Mouse (Mus musculus): Measurements from ENCODE around the gene Lnx2. TPM values are rescaled to one million over a fixed set of nuclear protein-coding genes. Genes with fewer than 3 reads are reported as not detected.

Gene Lnx2
- polyA plus RNA-seq, 1 experiment from 2014 or later: 19.7 TPM

DNA sequence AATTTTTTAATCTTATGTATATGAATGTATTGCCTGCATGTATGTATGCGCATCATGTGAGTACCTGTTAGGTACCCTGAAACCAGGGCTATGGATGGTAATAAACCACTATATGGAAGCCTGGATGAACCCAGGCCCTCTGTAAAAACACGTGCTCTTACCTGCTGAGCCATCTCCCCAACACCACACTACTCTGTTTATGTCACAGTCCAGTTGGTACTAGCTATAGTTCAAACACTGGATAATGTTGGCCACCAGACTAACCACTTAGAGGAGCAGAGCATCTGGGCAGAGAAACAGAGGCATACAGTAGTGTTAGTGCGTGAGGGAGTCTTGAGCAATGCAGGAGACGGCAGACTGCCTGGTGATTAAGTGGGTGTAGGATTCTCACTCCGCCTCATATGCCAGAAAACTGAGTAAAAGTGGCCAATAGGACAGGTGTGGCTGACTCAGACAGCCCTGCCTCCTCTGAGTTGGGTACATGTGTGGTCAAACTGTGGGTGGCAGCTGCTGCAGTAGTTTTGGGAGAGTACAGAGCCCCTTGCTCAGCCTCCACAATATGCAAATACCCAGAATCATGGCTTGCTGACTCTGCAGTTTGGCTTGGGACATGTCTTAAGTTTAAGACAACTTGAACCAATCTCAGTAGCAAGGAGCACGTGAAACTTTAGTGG, 20.7 kb downstream of the Lnx2 start:
- Histone ChIP-seq H3K36me3 (ENCODE audit: control insufficient read depth, insufficient read depth, low read length) (no peaks in the 10 kb centered on the region), H3K4me3 (ENCODE audit: low read length) (no peak overlapping the region), H3K4me2 (ENCODE audit: low read depth, low read length) (no peak overlapping the region), H3K9me3 (ENCODE audit: control insufficient read depth, low read length) (no peaks in the 10 kb centered on the region), H3K4me1 (replicated peaks; ENCODE audit: control insufficient read depth, insufficient read depth, low read length) (peaks cover 31% of the 10 kb centered on the region), H3K27me3 (ENCODE audit: control insufficient read depth, insufficient read depth, low read depth, low read length) (no peaks in the 10 kb centered on the region), H3K9ac (ENCODE audit: low read length) (no peak overlapping the region), H3K27ac (ENCODE audit: low read length) (no peak overlapping the region)
- WGBS: 64% methylated on average over 6 of the region's 6 CpGs
- ATAC-seq (ENCODE audit: low read depth): peak; percentile 66

DNA sequence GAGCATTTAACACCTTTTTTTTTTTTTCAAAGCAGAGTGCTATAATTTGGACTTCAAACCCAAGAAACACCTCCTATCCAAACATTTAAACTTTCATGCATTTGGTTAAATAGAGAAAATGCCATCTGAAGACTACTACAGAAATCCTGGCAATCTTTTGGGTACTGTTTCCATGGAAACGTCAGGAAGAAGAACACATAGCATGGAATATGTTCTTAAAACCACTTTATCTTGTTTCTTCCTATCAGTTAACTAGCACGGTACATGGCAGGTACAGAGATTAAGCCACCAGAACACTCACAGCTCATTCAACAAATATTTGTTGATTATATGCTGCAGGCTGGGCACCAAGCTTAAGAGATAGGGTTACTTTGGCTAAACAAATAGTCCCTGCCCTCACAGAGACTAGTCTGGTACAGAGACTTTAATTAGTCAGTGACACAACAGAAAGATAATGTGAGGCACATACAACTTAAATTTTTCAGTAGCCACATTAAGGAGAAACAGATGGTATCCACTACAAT, 21.6 kb downstream of the Lnx2 start:
- H3K36me3 ChIP-seq (ENCODE audit: control insufficient read depth, insufficient read depth, low read length): no peaks in the 10 kb centered on the region
- 48% methylated on average over 2 of the region's 2 CpGs for WGBS
- H3K4me3 ChIP-seq (ENCODE audit: low read length): no peak overlapping the region
- no peaks in the 10 kb centered on the region for H3K9me3 ChIP-seq (ENCODE audit: control insufficient read depth, low read length)
- H3K9ac ChIP-seq (ENCODE audit: low read length): no peak overlapping the region
- H3K27ac ChIP-seq (ENCODE audit: low read length): no peak overlapping the region
- H3K27me3 ChIP-seq (ENCODE audit: control insufficient read depth, insufficient read depth, low read depth, low read length): no peaks in the 10 kb centered on the region
- H3K4me2 ChIP-seq (ENCODE audit: low read depth, low read length): no peak overlapping the region
- H3K4me1 ChIP-seq (replicated peaks; ENCODE audit: control insufficient read depth, insufficient read depth, low read length): peaks cover 33% of the 10 kb centered on the region
- no peak for ATAC-seq (ENCODE audit: low read depth)

DNA sequence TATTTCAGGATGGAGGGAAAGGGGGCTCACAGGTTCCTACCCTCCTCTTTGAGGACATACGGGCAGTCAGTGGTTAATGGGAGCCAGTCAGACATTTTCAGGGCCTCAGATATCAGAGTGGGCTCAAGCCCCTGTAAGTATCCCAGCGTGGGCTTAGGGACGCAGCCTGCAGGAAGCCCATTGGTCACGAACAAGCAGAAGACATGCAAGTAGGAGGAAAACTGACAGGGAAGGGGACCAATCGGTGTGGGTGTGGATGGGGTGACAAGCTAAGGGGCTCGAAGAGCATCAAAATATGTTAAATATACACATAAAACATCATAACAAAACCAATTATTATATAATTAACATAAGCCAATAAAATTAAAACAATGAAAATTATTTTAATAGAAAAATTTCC, 22.1 kb downstream of the Lnx2 start:
- H3K9ac ChIP-seq (ENCODE audit: low read length): no peak overlapping the region
- 79% methylated on average over 6 of the region's 6 CpGs for whole genome bisulfite sequencing
- H3K27ac ChIP-seq (ENCODE audit: low read length): no peak overlapping the region
- H3K4me3 ChIP-seq (ENCODE audit: low read length): no peak overlapping the region
- no peaks in the 10 kb centered on the region for H3K27me3 ChIP-seq (ENCODE audit: control insufficient read depth, insufficient read depth, low read depth, low read length)
- H3K4me1 ChIP-seq (replicated peaks; ENCODE audit: control insufficient read depth, insufficient read depth, low read length): peaks cover 31% of the 10 kb centered on the region
- no peak for ATAC-seq (ENCODE audit: low read depth)
- H3K36me3 ChIP-seq (ENCODE audit: control insufficient read depth, insufficient read depth, low read length): no peaks in the 10 kb centered on the region
- no peaks in the 10 kb centered on the region for H3K9me3 ChIP-seq (ENCODE audit: control insufficient read depth, low read length)
- no peak overlapping the region for H3K4me2 ChIP-seq (ENCODE audit: low read depth, low read length)

DNA sequence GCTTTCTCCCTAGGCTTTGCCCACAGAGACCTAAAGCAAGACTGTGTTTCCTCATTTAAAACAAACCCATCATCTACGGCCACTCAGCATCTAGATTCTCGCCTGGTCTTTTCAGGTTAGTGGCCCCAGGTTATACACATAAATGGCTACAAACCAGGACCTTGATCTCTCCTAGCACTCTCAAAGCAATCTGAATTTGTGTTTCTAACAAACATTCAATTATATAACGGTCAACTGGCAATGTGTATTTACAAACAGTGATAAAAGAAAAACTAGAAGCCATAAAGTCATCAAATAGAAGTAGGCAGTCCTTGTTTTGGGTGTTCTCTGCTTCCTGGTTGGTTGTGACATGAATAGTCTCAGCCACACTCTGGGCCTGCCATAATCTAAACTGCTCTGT, 22.9 kb downstream of the Lnx2 start:
- Histone ChIP-seq H3K27me3 (ENCODE audit: control insufficient read depth, insufficient read depth, low read depth, low read length) (no peaks in the 10 kb centered on the region), H3K4me3 (ENCODE audit: low read length) (no peak overlapping the region), H3K4me2 (ENCODE audit: low read depth, low read length) (no peak overlapping the region), H3K9me3 (ENCODE audit: control insufficient read depth, low read length) (no peaks in the 10 kb centered on the region), H3K4me1 (replicated peaks; ENCODE audit: control insufficient read depth, insufficient read depth, low read length) (peaks cover 27% of the 10 kb centered on the region), H3K9ac (ENCODE audit: low read length) (no peak overlapping the region), H3K36me3 (ENCODE audit: control insufficient read depth, insufficient read depth, low read length) (no peaks in the 10 kb centered on the region), H3K27ac (ENCODE audit: low read length) (no peak overlapping the region)
- WGBS: 79% methylated on average over 3 of the region's 3 CpGs
- no peak for ATAC-seq (ENCODE audit: low read depth)

DNA sequence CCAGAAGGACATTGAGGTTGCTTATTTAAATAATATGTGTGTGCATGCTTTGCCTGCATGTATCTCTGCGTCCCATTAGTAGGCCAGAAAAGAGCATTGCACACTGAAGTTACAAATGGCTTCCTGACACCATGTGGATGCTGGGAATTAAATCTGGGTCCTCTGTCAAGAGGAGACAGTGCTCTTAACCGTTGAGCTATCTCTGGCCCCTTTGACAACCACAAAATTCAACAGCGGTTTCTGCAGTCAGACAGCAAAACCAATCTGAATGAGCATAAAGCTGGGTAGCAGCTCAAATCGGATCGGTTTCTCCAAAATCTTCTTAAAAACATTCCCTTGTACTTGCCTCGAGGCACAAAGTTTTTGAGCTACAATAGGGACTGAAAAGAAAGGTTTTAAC, 23.3 kb downstream of the Lnx2 start:
- ATAC-seq (ENCODE audit: low read depth): no peak
- no peaks in the 10 kb centered on the region for H3K9me3 ChIP-seq (ENCODE audit: control insufficient read depth, low read length)
- WGBS: 83% methylated on average over 6 of the region's 6 CpGs
- H3K27ac ChIP-seq (ENCODE audit: low read length): no peak overlapping the region
- H3K9ac ChIP-seq (ENCODE audit: low read length): no peak overlapping the region
- H3K36me3 ChIP-seq (ENCODE audit: control insufficient read depth, insufficient read depth, low read length): no peaks in the 10 kb centered on the region
- H3K4me3 ChIP-seq (ENCODE audit: low read length): no peak overlapping the region
- H3K4me2 ChIP-seq (ENCODE audit: low read depth, low read length): no peak overlapping the region
- no peaks in the 10 kb centered on the region for H3K27me3 ChIP-seq (ENCODE audit: control insufficient read depth, insufficient read depth, low read depth, low read length)
- peaks cover 23% of the 10 kb centered on the region for H3K4me1 ChIP-seq (replicated peaks; ENCODE audit: control insufficient read depth, insufficient read depth, low read length)

DNA sequence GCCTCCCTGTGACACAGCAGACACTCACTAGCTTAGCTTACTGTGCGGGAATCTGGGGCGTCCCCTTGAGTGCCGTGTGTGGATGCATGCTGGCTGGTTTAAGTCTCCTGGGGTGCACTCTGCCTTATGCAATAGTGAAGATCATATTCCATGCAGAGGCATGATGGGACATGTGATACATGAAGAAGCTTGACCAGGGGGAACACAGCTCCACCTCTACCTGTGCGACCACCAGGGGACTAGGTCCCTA, 24.2 kb downstream of the Lnx2 start:
- Histone ChIP-seq H3K4me3 (ENCODE audit: low read length) (no peak overlapping the region), H3K36me3 (ENCODE audit: control insufficient read depth, insufficient read depth, low read length) (no peaks in the 10 kb centered on the region), H3K9ac (ENCODE audit: low read length) (no peak overlapping the region), H3K27ac (ENCODE audit: low read length) (no peak overlapping the region), H3K4me2 (ENCODE audit: low read depth, low read length) (no peak overlapping the region), H3K9me3 (ENCODE audit: control insufficient read depth, low read length) (no peaks in the 10 kb centered on the region), H3K27me3 (ENCODE audit: control insufficient read depth, insufficient read depth, low read depth, low read length) (no peaks in the 10 kb centered on the region), H3K4me1 (replicated peaks; ENCODE audit: control insufficient read depth, insufficient read depth, low read length) (peaks cover 22% of the 10 kb centered on the region)
- WGBS: 76% methylated on average over 4 of the region's 4 CpGs
- ATAC-seq (ENCODE audit: low read depth): no peak

DNA sequence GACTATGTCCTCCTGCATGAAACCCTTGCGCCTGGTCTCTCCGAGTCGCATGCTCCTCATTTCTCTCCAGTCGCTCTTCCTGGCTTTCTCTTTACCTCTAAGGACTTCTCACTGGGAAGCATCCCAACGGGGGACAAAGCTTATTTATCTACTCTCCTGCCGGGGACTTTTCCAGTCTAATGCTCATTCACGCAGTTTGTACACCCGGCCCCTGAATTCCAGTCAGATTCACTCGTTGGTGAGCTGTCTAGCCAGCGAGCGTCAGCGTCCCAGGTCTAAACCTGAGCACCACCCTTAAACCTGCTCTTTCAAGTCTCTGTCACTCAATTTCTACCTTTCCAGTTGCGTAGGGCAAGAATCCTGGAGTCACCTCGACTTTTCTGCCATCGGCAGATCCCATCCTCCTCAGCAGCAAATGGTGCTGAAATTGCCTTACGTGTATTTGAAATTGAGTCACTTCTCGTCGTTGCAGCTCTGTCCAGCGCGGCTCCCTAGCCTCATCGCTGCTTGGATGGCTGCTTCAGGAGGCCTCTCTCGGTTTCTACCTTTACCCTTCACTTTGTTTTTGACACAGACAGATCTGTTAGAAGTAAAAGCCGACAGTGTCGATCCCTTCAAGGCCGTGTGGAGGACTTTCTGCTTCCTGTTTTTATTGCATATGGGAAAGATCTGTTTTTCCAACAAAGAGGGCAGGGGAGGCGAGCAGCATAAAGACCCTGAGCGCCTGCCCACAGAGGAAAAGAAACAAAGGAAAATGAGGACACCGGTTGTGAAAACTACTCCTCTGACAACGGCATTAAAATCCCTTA, 24.7 kb downstream of the Lnx2 start:
- no peak for ATAC-seq (ENCODE audit: low read depth)
- H3K4me2 ChIP-seq (ENCODE audit: low read depth, low read length): no peak overlapping the region
- H3K27me3 ChIP-seq (ENCODE audit: control insufficient read depth, insufficient read depth, low read depth, low read length): no peaks in the 10 kb centered on the region
- no peaks in the 10 kb centered on the region for H3K9me3 ChIP-seq (ENCODE audit: control insufficient read depth, low read length)
- H3K4me3 ChIP-seq (ENCODE audit: low read length): no peak overlapping the region
- no peaks in the 10 kb centered on the region for H3K36me3 ChIP-seq (ENCODE audit: control insufficient read depth, insufficient read depth, low read length)
- peaks cover 21% of the 10 kb centered on the region for H3K4me1 ChIP-seq (replicated peaks; ENCODE audit: control insufficient read depth, insufficient read depth, low read length)
- no peak overlapping the region for H3K9ac ChIP-seq (ENCODE audit: low read length)
- 62% methylated on average over 29 of the region's 29 CpGs for WGBS
- no peak overlapping the region for H3K27ac ChIP-seq (ENCODE audit: low read length)

DNA sequence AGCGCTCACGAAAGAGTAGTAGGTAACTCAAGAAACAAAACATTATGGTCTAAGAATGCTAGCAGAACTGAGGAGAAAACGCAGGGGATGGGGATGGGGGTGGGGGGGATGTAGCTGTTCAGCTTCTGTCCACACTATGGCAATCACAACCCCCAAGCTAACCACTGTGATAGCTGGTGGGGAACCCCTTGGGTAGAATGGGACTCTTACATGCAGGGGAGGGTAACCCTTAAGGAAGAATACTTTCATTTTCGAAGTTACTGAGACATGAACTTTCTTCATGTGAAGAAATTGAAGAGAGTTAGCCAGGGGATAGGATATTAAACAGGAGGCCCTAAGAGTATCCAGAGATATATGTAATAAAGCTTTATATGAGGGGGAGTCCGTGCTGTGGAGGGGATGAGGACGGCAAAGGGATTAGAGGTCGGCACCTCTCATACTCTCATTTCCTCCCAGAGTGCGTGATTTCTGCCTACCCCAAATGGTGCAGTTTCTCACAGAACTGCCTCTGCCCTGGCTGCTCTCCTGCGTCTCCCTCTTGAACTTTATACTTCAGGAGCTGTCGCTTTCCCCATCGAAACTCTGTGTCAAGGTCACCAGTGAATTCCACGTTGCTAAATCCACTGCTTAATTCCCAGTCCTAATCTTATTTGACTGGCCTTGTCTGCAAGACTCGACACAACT, 25.4 kb downstream of the Lnx2 start:
- peak overlapping the region; percentile 20; the same call in 1 of the 2 replicates for H3K4me2 ChIP-seq (ENCODE audit: low read depth, low read length)
- 0 out of 2 replicates have a peak overlapping the region, but pooled peaks have one; percentile 15 for H3K9ac ChIP-seq (ENCODE audit: low read length)

DNA sequence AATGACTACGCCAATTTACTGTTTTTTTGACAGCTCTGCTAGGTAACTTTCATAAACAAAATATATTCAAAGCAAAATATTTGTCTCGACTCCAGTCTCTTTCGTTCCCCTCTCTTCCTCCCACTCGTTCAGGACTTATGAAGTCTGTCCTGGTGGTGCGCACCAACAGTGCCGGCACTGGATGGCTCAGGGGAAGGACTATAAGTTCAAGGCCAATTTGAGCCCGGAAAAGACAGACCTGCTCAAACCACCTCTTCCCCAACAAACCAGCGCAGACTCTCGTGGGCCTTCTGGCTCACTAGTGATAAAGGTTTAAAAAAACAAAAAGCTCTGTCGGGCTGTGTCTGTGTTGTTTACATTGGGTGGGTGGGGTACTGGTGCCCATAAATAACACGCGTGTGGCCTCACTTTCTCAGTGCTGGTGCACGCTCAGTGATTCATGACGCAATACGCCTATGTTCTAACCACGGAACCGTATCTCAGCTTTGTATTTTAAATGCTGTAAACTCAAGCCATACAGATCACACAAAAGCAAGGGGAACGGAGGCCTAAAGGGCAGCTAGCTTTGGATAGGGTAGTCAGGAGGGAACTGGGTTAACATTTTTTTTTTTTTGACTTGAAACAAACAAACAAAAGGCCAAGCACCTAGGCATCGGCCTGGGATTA, 26.7 kb downstream of the Lnx2 start:
- 67% methylated on average over 19 of the region's 19 CpGs for WGBS
- Histone ChIP-seq H3K27ac (ENCODE audit: low read length) (no peak overlapping the region), H3K9me3 (ENCODE audit: control insufficient read depth, low read length) (no peaks in the 10 kb centered on the region), H3K27me3 (ENCODE audit: control insufficient read depth, insufficient read depth, low read depth, low read length) (no peaks in the 10 kb centered on the region), H3K4me2 (ENCODE audit: low read depth, low read length) (no peak overlapping the region), H3K4me1 (replicated peaks; ENCODE audit: control insufficient read depth, insufficient read depth, low read length) (peaks cover 12% of the 10 kb centered on the region), H3K36me3 (ENCODE audit: control insufficient read depth, insufficient read depth, low read length) (no peaks in the 10 kb centered on the region), H3K4me3 (ENCODE audit: low read length) (no peak overlapping the region), H3K9ac (ENCODE audit: low read length) (no peak overlapping the region)
- ATAC-seq (ENCODE audit: low read depth): no peak

More for the DNA sequence above, 25.4 kb downstream of the Lnx2 start:
- Histone ChIP-seq H3K4me1 (replicated peaks; ENCODE audit: control insufficient read depth, insufficient read depth, low read length) (peaks cover 19% of the 10 kb centered on the region), H3K27me3 (ENCODE audit: control insufficient read depth, insufficient read depth, low read depth, low read length) (no peaks in the 10 kb centered on the region), H3K36me3 (ENCODE audit: control insufficient read depth, insufficient read depth, low read length) (no peaks in the 10 kb centered on the region), H3K4me3 (ENCODE audit: low read length) (no peak overlapping the region), H3K27ac (ENCODE audit: low read length) (no peak overlapping the region), H3K9me3 (ENCODE audit: control insufficient read depth, low read length) (no peaks in the 10 kb centered on the region)
- no peak for ATAC-seq (ENCODE audit: low read depth)
- 73% methylated on average over 13 of the region's 13 CpGs for WGBS
